Mouse (Mus musculus): ENCODE results near the gene Khk. TPM values are rescaled to one million over a fixed set of nuclear protein-coding genes. Genes with fewer than 3 reads are reported as not detected.

Khk gene
- polyA plus RNA-seq, 1 experiment from 2014 or later: 14.6 TPM

DNA sequence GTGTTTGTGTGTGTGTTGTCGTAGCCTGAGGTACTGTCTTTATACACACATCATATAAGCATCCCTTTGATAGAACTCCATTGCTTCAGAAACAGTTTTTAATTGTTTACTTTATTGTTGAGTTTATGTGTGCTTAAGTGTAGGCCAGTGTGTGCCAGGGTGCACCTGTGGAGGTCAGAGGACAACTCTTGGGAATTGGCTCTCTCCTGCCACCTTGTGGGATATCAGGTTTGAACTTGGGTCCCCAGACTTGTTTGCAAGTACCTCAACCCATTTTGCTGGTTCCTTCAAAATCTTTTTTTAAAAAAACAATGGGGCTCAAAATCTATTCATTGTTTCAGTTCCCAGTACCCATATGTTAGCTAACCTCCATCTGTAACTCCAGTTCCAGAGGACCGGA lies 21.8 kb downstream of the Khk start:
- 0 out of 2 replicates have a peak, but pooled peaks cover 8% of the 10 kb centered on the region for H3K4me1 ChIP-seq (replicated peaks)
- H3K27ac ChIP-seq: no peak overlapping the region
- ATAC-seq (ENCODE audit: insufficient number of reproducible peaks, insufficient read depth, low FRiP score, low TSS enrichment, low read depth): no peak
- H3K9ac ChIP-seq (replicated peaks): no peak overlapping the region
- H3K4me2 ChIP-seq: no peak overlapping the region
- H3K27me3 ChIP-seq: peaks cover 19% of the 10 kb centered on the region
- no peaks in the 10 kb centered on the region for H3K9me3 ChIP-seq
- whole genome bisulfite sequencing: 94% methylated on average over 2 of the region's 2 CpGs
- H3K36me3 ChIP-seq: no peaks in the 10 kb centered on the region
- H3K4me3 ChIP-seq (replicated peaks): no peak overlapping the region

DNA sequence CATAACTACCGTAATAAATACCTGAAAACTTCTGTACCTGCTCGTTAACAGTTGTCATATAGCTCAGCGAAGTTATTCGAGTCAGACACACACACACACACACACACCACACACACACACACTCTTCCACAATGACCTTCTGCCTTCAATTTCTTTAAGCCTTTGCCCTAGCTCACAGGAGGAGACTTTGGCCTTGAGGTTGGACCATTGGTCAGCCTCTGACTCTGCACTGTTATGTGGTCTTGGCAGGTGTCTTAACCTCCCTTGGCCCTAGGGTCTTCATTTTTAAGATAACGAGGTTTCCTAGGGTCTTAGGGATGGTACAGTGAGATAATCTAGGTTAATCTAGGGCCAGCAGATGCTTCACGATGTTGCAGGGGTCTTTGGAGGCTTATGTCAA lies 23.1 kb downstream of the Khk start:
- H3K4me2 ChIP-seq: no peak overlapping the region
- WGBS: 81% methylated on average over 6 of the region's 6 CpGs
- H3K27ac ChIP-seq: no peak overlapping the region
- no peak overlapping the region for H3K9ac ChIP-seq (replicated peaks)
- H3K36me3 ChIP-seq: no peaks in the 10 kb centered on the region
- peaks cover 16% of the 10 kb centered on the region; the same call in 1 of the 2 replicates for H3K4me1 ChIP-seq (replicated peaks)
- peaks cover 19% of the 10 kb centered on the region for H3K27me3 ChIP-seq
- H3K4me3 ChIP-seq (replicated peaks): no peak overlapping the region
- no peak for ATAC-seq (ENCODE audit: insufficient number of reproducible peaks, insufficient read depth, low FRiP score, low TSS enrichment, low read depth)
- no peaks in the 10 kb centered on the region for H3K9me3 ChIP-seq

DNA sequence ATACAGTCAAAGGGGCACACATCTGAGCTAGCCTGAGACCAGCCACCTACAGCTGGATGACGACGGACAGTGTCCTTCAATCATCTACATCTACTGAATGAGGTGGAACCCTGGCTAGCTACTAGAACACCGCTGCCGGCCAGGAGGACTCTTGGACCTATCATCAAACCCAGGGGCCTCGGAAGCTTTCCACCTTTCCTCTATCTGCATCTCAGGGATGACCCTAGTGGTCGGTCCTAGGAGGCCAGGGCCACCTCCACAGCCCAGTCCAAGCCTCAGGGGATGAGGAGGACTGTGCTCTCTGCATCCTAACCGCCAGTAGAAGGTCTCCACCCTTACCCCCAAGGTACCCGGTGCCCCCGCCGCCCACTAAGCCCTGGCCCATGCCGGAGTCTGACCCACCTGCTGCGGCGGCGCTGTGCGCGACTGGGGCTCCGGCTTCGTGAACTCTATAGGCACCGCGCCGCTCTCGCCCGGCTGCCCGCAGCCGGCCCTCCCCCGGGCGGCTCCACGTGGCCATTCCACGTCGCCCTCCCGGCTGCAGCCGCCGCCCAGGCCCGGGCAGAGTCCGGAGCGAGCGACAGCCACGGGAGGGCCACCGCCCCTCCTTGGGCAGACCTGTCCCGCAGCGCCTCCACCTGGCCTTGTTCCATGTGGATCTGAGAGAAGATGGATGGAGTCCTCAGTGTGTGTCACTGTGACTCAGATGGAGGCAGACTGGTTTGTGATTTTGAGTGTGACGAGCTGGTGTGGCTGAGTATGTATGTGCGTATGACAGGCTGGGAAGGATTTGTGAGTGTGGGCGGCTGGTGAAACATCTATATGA lies 23.9 kb downstream of the Khk start, which contains the start of gene Cgref1:
Gene Cgref1 (minus strand): TSS at position 636 of the 826 bp plus-strand sequence.
- ATAC-seq (ENCODE audit: insufficient number of reproducible peaks, insufficient read depth, low FRiP score, low TSS enrichment, low read depth): no peak

DNA sequence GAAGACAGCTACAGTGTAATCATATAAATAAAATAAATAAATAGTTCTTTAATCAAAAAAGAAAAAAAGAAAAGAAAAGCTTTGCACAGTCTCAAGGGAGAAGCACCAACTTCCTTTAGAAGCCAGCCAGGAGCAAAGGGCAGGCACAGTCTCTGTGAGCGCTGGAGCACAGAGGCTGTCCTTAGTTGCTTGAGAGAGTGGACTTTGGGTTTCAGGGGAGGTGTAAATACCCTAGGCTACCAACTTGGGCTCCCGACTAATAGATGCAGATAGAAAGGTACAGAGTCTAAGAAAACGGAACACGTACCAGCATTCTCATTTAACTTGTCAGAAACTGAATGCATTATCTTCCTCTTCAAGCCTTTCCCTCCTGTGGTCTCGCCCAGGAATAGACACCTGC lies 27.4 kb downstream of the Khk start:
- Histone ChIP-seq H3K4me2 (no peak overlapping the region), H3K4me3 (replicated peaks) (no peak overlapping the region)
- 75% methylated on average over 5 of the region's 5 CpGs for WGBS

More for the DNA sequence above, 23.9 kb downstream of the Khk start, which contains the start of gene Cgref1:
- no peaks in the 10 kb centered on the region for H3K9me3 ChIP-seq
- H3K27me3 ChIP-seq: peaks cover 19% of the 10 kb centered on the region
- peak within 1 kb of the TSS; percentile 52 for H3K4me3 ChIP-seq (replicated peaks)
- peak within 1 kb of the TSS; percentile 91 for H3K4me2 ChIP-seq
- H3K27ac ChIP-seq: no peak within 1 kb of the TSS
- no peaks in the 10 kb centered on the region for H3K36me3 ChIP-seq
- peaks cover 19% of the 10 kb centered on the region for H3K4me1 ChIP-seq (replicated peaks)
- H3K9ac ChIP-seq (replicated peaks): peak within 1 kb of the TSS; percentile 71
- WGBS: 6% methylated on average over 44 of the region's 44 CpGs

DNA sequence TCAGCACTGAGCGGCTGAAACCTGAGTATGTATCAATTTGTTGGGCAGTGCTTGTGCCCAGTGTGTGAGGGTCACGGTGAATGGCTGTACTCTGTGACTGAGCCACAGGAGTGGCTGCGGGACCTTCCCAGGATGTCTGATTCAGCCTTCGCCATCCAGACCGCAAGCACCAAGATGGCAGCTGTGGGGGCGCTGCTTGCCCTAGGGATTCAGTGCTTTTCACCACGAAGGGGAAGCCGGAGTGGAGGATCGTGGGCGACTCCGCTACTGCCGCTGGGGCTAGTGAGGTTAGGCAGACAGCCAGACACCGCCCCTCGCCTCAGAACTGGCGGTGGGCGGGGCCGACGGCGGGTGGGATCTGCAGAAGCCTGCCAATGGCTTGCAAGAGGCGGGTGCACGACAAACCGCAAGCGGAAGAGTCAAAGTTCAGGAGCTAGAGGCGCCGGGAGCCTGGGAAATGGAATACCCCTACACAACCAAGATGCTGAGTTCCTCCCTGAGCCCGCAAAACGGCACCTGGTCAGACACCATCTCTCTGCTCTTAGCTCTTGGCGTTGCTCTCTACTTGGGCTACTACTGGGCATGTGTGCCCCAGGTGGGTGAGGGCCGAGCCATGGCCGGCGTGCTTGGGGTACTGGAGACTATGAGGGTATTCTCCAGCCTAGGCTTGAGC lies 28.6 kb downstream of the Khk start:
- Histone ChIP-seq H3K9ac (replicated peaks) (peak overlapping the region; percentile 65), H3K4me1 (replicated peaks) (peaks cover 23% of the 10 kb centered on the region), H3K4me3 (replicated peaks) (peak overlapping the region; percentile 54), H3K9me3 (no peaks in the 10 kb centered on the region), H3K27me3 (peaks cover 14% of the 10 kb centered on the region), H3K27ac (peak overlapping the region; percentile 79), H3K4me2 (peak overlapping the region; percentile 84), H3K36me3 (peaks cover 35% of the 10 kb centered on the region)
- peak; percentile 86 for ATAC-seq (ENCODE audit: insufficient number of reproducible peaks, insufficient read depth, low FRiP score, low TSS enrichment, low read depth)
- WGBS: under 1% methylated on average over 29 of the region's 31 CpGs

More for the DNA sequence above, 27.4 kb downstream of the Khk start:
- Histone ChIP-seq H3K27me3 (peaks cover 19% of the 10 kb centered on the region), H3K36me3 (peaks cover 23% of the 10 kb centered on the region), H3K9ac (replicated peaks) (no peak overlapping the region), H3K4me1 (replicated peaks) (peaks cover 23% of the 10 kb centered on the region), H3K27ac (no peak overlapping the region; the same call in 1 of the 2 replicates), H3K9me3 (no peaks in the 10 kb centered on the region)
- no peak for ATAC-seq (ENCODE audit: insufficient number of reproducible peaks, insufficient read depth, low FRiP score, low TSS enrichment, low read depth)

DNA sequence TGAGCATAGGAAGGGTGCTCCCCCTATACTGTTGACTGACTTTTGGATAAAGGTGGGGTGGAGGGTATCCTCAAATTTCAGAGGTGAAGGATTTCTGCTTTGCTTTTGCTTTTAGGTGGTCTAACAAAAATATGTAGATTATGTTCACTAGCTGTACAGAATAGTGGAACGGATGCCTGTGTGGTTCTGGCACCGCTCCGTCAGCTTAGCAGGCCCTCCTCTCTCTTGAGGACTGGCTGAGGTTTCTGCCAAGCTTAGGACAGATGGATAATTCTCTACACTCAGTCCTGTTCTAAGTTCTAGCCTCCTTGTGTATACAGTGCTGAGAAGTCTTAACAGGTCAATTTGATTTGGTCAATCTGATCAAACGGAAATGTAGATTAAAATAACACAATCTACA lies 29.2 kb downstream of the Khk start:
- H3K27me3 ChIP-seq: peaks cover 7% of the 10 kb centered on the region
- H3K4me1 ChIP-seq (replicated peaks): peaks cover 17% of the 10 kb centered on the region
- H3K36me3 ChIP-seq: peaks cover 42% of the 10 kb centered on the region
- ATAC-seq (ENCODE audit: insufficient number of reproducible peaks, insufficient read depth, low FRiP score, low TSS enrichment, low read depth): no peak
- H3K27ac ChIP-seq: peak overlapping the region; percentile 79; the same call in 1 of the 2 replicates
- peak overlapping the region; percentile 84 for H3K4me2 ChIP-seq
- WGBS: 74% methylated on average over 4 of the region's 4 CpGs
- H3K9ac ChIP-seq (replicated peaks): peak overlapping the region; percentile 65; the same call in 1 of the 2 replicates
- H3K4me3 ChIP-seq (replicated peaks): peak overlapping the region; percentile 54
- H3K9me3 ChIP-seq: no peaks in the 10 kb centered on the region

DNA sequence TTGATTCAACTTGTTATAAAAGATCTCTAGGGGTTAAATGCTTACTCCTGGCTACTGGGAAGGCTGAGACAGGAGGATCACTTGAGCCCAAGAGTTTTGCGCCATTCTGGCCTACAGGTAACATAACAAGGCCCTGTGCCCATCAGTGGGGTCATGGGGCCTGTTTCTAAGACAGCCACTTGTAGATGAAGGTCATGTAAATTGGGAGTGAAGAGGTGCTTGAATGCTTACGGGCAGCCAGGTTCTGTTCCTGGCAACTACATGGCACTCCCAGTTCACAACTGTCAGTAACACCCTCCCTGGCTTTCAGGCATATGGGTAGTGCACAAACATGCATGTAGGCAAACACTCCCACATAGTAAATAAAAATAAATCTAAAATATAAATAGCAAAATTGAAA lies 29.7 kb downstream of the Khk start:
- Histone ChIP-seq H3K36me3 (peaks cover 46% of the 10 kb centered on the region), H3K9me3 (no peaks in the 10 kb centered on the region), H3K4me1 (replicated peaks) (peaks cover 15% of the 10 kb centered on the region), H3K4me3 (replicated peaks) (no peak overlapping the region), H3K27ac (no peak overlapping the region), H3K9ac (replicated peaks) (no peak overlapping the region), H3K27me3 (peaks cover 3% of the 10 kb centered on the region; the same call in 1 of the 2 replicates), H3K4me2 (peak overlapping the region; percentile 84)
- no peak for ATAC-seq (ENCODE audit: insufficient number of reproducible peaks, insufficient read depth, low FRiP score, low TSS enrichment, low read depth)
- WGBS: 84% methylated on average over 2 of the region's 2 CpGs

DNA sequence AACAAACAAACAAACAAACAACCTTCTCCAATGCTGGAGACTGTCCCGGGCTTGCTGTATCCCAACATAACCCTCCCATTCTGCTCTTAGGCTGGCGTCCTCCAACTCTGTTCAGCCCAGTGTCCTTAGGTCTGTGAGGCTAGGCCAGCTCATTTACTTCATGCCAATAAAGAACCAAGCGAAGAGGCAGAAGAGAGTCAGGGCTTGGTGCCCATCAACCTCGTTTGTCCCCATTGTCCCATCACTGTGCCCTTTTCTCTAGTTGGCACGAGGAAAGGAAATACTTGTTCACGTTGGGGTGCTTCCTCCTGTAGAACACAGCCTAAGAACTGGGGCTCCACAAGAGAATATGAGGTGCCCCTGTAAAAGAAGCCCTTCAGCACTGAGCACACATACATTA lies 30.5 kb downstream of the Khk start:
- Histone ChIP-seq H3K9ac (replicated peaks) (no peak overlapping the region), H3K4me1 (replicated peaks) (peaks cover 15% of the 10 kb centered on the region), H3K36me3 (peaks cover 49% of the 10 kb centered on the region), H3K27ac (no peak overlapping the region), H3K4me2 (no peak overlapping the region), H3K27me3 (no peaks in the 10 kb centered on the region; the same call in 1 of the 2 replicates), H3K9me3 (no peaks in the 10 kb centered on the region), H3K4me3 (replicated peaks) (no peak overlapping the region)
- WGBS: 90% methylated on average over 6 of the region's 6 CpGs
- no peak for ATAC-seq (ENCODE audit: insufficient number of reproducible peaks, insufficient read depth, low FRiP score, low TSS enrichment, low read depth)

DNA sequence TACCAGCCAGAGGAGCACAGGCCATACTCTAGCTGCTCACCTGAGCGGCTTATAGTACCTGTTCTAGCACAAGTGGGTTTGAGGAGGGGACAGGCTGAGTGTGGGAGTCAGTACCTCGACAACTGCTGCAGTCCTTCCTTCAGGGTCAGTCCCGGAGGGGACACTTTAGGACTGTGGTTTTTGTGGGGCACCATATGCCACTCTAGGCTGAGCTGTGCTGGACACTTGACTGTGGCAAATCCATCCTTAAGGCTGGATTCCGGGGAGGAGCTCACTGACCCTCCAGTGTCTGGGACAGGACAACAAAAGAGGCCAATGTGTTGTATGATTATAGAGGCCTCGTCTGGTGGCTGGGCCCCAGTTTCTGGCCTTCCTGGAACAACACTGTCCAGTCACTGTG lies 31.3 kb downstream of the Khk start:
- no peak overlapping the region for H3K9ac ChIP-seq (replicated peaks)
- 88% methylated on average over 5 of the region's 5 CpGs for WGBS
- no peaks in the 10 kb centered on the region; the same call in 1 of the 2 replicates for H3K27me3 ChIP-seq
- H3K36me3 ChIP-seq: peaks cover 54% of the 10 kb centered on the region
- no peaks in the 10 kb centered on the region for H3K9me3 ChIP-seq
- H3K4me2 ChIP-seq: no peak overlapping the region
- no peak overlapping the region for H3K27ac ChIP-seq
- H3K4me1 ChIP-seq (replicated peaks): peaks cover 18% of the 10 kb centered on the region
- H3K4me3 ChIP-seq (replicated peaks): no peak overlapping the region
- ATAC-seq (ENCODE audit: insufficient number of reproducible peaks, insufficient read depth, low FRiP score, low TSS enrichment, low read depth): no peak

DNA sequence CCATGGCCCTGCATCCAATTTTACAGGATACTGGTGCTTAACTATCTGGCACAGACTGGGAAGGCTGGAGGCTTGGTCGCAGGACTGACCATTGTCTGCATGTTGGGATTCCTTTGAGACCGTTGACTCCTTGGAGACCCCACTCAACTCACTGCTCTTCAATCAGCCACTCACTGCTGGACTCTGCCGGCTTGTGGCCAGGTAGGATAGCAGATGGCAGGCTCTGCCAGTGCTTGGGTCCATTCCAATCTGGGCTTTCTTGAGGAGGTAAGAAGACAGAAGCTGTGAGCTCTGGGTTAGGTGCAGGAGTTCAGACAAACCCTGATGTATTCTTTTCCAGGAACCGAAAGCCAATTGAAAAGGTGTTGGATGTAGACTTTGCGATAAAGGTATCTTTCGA lies 32.8 kb downstream of the Khk start:
- no peak for ATAC-seq (ENCODE audit: insufficient number of reproducible peaks, insufficient read depth, low FRiP score, low TSS enrichment, low read depth)
- no peak overlapping the region for H3K27ac ChIP-seq
- no peak overlapping the region for H3K4me2 ChIP-seq
- H3K9ac ChIP-seq (replicated peaks): no peak overlapping the region
- peaks cover 67% of the 10 kb centered on the region for H3K36me3 ChIP-seq
- peaks cover 28% of the 10 kb centered on the region for H3K4me1 ChIP-seq (replicated peaks)
- 97% methylated on average over 6 of the region's 6 CpGs for WGBS
- no peaks in the 10 kb centered on the region for H3K27me3 ChIP-seq
- no peaks in the 10 kb centered on the region for H3K9me3 ChIP-seq
- no peak overlapping the region for H3K4me3 ChIP-seq (replicated peaks)

DNA sequence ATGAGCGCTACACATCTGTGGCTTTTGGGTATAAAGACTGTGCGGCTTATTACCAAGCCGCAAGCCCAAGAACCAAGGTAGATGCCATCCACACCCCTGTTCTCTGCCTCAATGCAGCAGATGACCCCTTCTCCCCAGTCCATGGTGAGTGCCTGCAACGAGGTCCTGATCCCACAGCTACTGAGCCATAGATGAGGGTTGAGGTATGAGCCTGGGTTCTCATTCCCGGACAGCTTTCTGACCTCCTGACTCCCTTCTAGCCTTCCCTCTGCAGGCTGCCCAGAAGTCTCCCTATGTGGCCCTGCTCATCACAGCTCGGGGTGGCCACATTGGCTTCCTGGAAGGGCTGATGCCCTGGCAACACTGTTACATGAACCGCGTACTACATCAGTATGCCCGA lies 33.3 kb downstream of the Khk start:
- no peak overlapping the region for H3K27ac ChIP-seq
- no peak for ATAC-seq (ENCODE audit: insufficient number of reproducible peaks, insufficient read depth, low FRiP score, low TSS enrichment, low read depth)
- H3K4me3 ChIP-seq (replicated peaks): no peak overlapping the region
- peaks cover 28% of the 10 kb centered on the region for H3K4me1 ChIP-seq (replicated peaks)
- peaks cover 67% of the 10 kb centered on the region for H3K36me3 ChIP-seq
- H3K4me2 ChIP-seq: no peak overlapping the region
- H3K9ac ChIP-seq (replicated peaks): no peak overlapping the region
- WGBS: 96% methylated on average over 9 of the region's 9 CpGs
- no peaks in the 10 kb centered on the region for H3K9me3 ChIP-seq
- H3K27me3 ChIP-seq: no peaks in the 10 kb centered on the region
